Mouse (Mus musculus) brain, embryonic 14.5 days (tissue): ENCODE data around the gene Sorcs2.

Experiments used
- CTCF ChIP-seq: fragments of 200-500 bp; IDR thresholded peaks from 2 replicates; pipeline ENCODE4 v1.5.1; 2012; ENCODE audit warnings: inconsistent platforms, mild to moderate bottlenecking, moderate library complexity, borderline replicate concordance; ENCODE audit not compliant: insufficient read depth, insufficient read length; ENCODE audit errors: extremely low read depth
- POLR2A ChIP-seq: fragments of 200-500 bp; IDR thresholded peaks from 2 replicates; pipeline ENCODE4 v1.6.1; 2012; ENCODE audit warnings: mild to moderate bottlenecking, inconsistent platforms, borderline replicate concordance; ENCODE audit not compliant: poor library complexity, insufficient read depth, insufficient read length, severe bottlenecking; ENCODE audit errors: extremely low read depth

- TF ChIP-seq CTCF = no peak
- TF ChIP-seq POLR2A = no peak
Measured at GRCm38 (mm10) chr5:36369261-36369684, 28.7 kb downstream of the Sorcs2 start.
